Mouse (Mus musculus): ENCODE measurements around the gene Dscaml1.

DNA sequence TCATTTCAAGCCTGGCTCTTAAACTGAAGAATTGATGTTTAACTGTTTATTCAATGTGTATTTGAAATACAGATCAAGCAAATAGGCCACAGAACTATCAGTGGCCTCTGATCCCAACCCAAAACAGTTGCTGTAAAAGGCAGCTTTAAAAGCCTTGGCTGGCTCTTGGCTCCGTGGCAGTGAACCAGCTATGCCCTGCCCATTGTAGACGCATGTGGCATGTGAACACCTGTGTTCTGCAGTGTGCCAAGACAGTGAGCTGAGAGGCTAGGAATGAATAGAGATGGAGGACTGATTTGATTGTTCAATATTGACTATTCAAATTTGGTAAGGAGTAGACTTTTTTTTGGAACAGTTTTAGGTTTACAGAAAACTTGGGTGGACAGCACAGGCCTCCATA lies 49.5 kb upstream of the Dscaml1 start:
- TF ChIP-seq CTCF (IDR thresholded peaks at IDR 0.05; ENCODE audit: low read depth): no peak
- TF ChIP-seq EP300 (optimal IDR thresholded peaks at IDR 0.05): no peak
